Mouse (Mus musculus): ENCODE results near the gene Sar1a.

- no peak for TF ChIP-seq EP300 (optimal IDR thresholded peaks at IDR 0.05)
- TF ChIP-seq CTCF (IDR thresholded peaks at IDR 0.05; ENCODE audit: low read depth) = no peak
Observed at GRCm38 (mm10) chr10:61717406-61718296, 37.6 kb downstream of the Sar1a start.
